Mouse (Mus musculus): ENCODE results near the gene Mast4. TPM values are rescaled to one million over a fixed set of nuclear protein-coding genes. Genes with fewer than 3 reads are reported as not detected.
"Not testable (repeated sequence)": the region's sequence is repeated elsewhere in the genome, so short reads cannot be mapped to it uniquely, and the experiment has no call there.

The Mast4 gene
- 25.1 and 31.8 TPM in 2 replicates for polyA plus RNA-seq (2015; fragmentation: Nextera tagmentation; extraction: Ambion mirVana)

GRCm38 (mm10) chr13:103334392-103334686, at the start of gene Mast4:
Gene Mast4, minus strand, starts transcription at chr13:103334497.
- Histone ChIP-seq H3K36me3 (no peaks in the 10 kb centered on the region), H3K4me1 (peaks cover 16% of the 10 kb centered on the region), H3K9me3 (no peaks in the 10 kb centered on the region), H3K27ac (no peak within 1 kb of the TSS), H3K27me3 (peaks cover 49% of the 10 kb centered on the region), H3K4me3 (peak within 1 kb of the TSS; percentile 69), H3K4me2 (peak within 1 kb of the TSS; percentile 97), H3K9ac (peak within 1 kb of the TSS; percentile 49)
- 1% methylated on average over 44 of the region's 44 CpGs for WGBS
- ATAC-seq (ENCODE audit: borderline replicate concordance, extremely low read depth, low FRiP score, low TSS enrichment): peak; percentile 98

GRCm38 (mm10) chr13:103374495-103374894, 40.2 kb upstream of the Mast4 start:
- 33% methylated on average over 1 of the region's 1 CpGs for WGBS

GRCm38 (mm10) chr13:103369194-103369593, 34.9 kb upstream of the Mast4 start:
- H3K4me1 ChIP-seq: no peaks in the 10 kb centered on the region
- no peaks in the 10 kb centered on the region for H3K27me3 ChIP-seq
- no peak overlapping the region for H3K27ac ChIP-seq
- no peaks in the 10 kb centered on the region for H3K36me3 ChIP-seq
- no peak overlapping the region for H3K4me2 ChIP-seq
- no peak overlapping the region for H3K9ac ChIP-seq
- WGBS: 69% methylated on average over 7 of the region's 7 CpGs
- ATAC-seq (ENCODE audit: borderline replicate concordance, extremely low read depth, low FRiP score, low TSS enrichment): no peak
- H3K4me3 ChIP-seq: no peak overlapping the region
- no peaks in the 10 kb centered on the region for H3K9me3 ChIP-seq

More at GRCm38 (mm10) chr13:103374495-103374894, 40.2 kb upstream of the Mast4 start:
- H3K4me1 ChIP-seq: no peaks in the 10 kb centered on the region
- H3K27me3 ChIP-seq: no peaks in the 10 kb centered on the region
- no peak overlapping the region for H3K4me3 ChIP-seq
- H3K36me3 ChIP-seq: no peaks in the 10 kb centered on the region
- H3K27ac ChIP-seq: no peak overlapping the region
- H3K9me3 ChIP-seq: no peaks in the 10 kb centered on the region
- no peak overlapping the region for H3K4me2 ChIP-seq
- no peak overlapping the region for H3K9ac ChIP-seq
- no peak for ATAC-seq (ENCODE audit: borderline replicate concordance, extremely low read depth, low FRiP score, low TSS enrichment)

GRCm38 (mm10) chr13:103363181-103363580, 28.9 kb upstream of the Mast4 start:
- 80% methylated on average over 10 of the region's 10 CpGs for WGBS
- no peaks in the 10 kb centered on the region for H3K27me3 ChIP-seq
- H3K36me3 ChIP-seq: no peaks in the 10 kb centered on the region
- H3K4me3 ChIP-seq: no peak overlapping the region
- H3K9ac ChIP-seq: no peak overlapping the region
- no peak overlapping the region for H3K27ac ChIP-seq
- no peaks in the 10 kb centered on the region for H3K9me3 ChIP-seq
- ATAC-seq (ENCODE audit: borderline replicate concordance, extremely low read depth, low FRiP score, low TSS enrichment): no peak
- no peaks in the 10 kb centered on the region for H3K4me1 ChIP-seq
- no peak overlapping the region for H3K4me2 ChIP-seq

- not testable (repeated sequence) for H3K9me3 ChIP-seq; H3K9ac ChIP-seq; H3K27ac ChIP-seq; H3K27me3 ChIP-seq; H3K36me3 ChIP-seq; H3K4me2 ChIP-seq; H3K4me1 ChIP-seq; ATAC-seq (ENCODE audit: borderline replicate concordance, extremely low read depth, low FRiP score, low TSS enrichment); H3K4me3 ChIP-seq
- 93% methylated on average over 16 of the region's 16 CpGs for WGBS
Measured at GRCm38 (mm10) chr13:103357415-103357814, 23.1 kb upstream of the Mast4 start.

GRCm38 (mm10) chr13:103356909-103357308, 22.6 kb upstream of the Mast4 start:
- H3K4me1 ChIP-seq; H3K27ac ChIP-seq; H3K27me3 ChIP-seq; H3K9ac ChIP-seq; H3K4me3 ChIP-seq; H3K36me3 ChIP-seq; H3K9me3 ChIP-seq; ATAC-seq (ENCODE audit: borderline replicate concordance, extremely low read depth, low FRiP score, low TSS enrichment); H3K4me2 ChIP-seq: not testable (repeated sequence)
- WGBS: 97% methylated on average over 5 of the region's 6 CpGs

GRCm38 (mm10) chr13:103354737-103355136, 20.4 kb upstream of the Mast4 start:
- WGBS: 67% methylated on average over 3 of the region's 3 CpGs
- no peak overlapping the region for H3K9ac ChIP-seq
- H3K4me2 ChIP-seq: no peak overlapping the region
- H3K36me3 ChIP-seq: no peaks in the 10 kb centered on the region
- no peak for ATAC-seq (ENCODE audit: borderline replicate concordance, extremely low read depth, low FRiP score, low TSS enrichment)
- H3K27ac ChIP-seq: no peak overlapping the region
- H3K4me3 ChIP-seq: no peak overlapping the region
- H3K27me3 ChIP-seq: no peaks in the 10 kb centered on the region
- H3K4me1 ChIP-seq: no peaks in the 10 kb centered on the region
- H3K9me3 ChIP-seq: no peaks in the 10 kb centered on the region

- Histone ChIP-seq H3K9ac (no peak overlapping the region), H3K27me3 (no peaks in the 10 kb centered on the region), H3K27ac (no peak overlapping the region), H3K4me1 (no peaks in the 10 kb centered on the region), H3K4me3 (no peak overlapping the region), H3K9me3 (no peaks in the 10 kb centered on the region), H3K36me3 (no peaks in the 10 kb centered on the region), H3K4me2 (no peak overlapping the region)
- no peak for ATAC-seq (ENCODE audit: borderline replicate concordance, extremely low read depth, low FRiP score, low TSS enrichment)
- WGBS: 91% methylated on average over 8 of the region's 8 CpGs
Measured at GRCm38 (mm10) chr13:103344749-103345148, 10.5 kb upstream of the Mast4 start.

GRCm38 (mm10) chr13:103344006-103344720, 9.9 kb upstream of the Mast4 start:
- WGBS: 77% methylated on average over 8 of the region's 8 CpGs

GRCm38 (mm10) chr13:103341031-103341430, 6.7 kb upstream of the Mast4 start:
- WGBS: 80% methylated on average over 4 of the region's 4 CpGs
- no peaks in the 10 kb centered on the region for H3K36me3 ChIP-seq

More at GRCm38 (mm10) chr13:103344006-103344720, 9.9 kb upstream of the Mast4 start:
- Histone ChIP-seq H3K4me3 (no peak overlapping the region), H3K9me3 (no peaks in the 10 kb centered on the region), H3K27me3 (no peaks in the 10 kb centered on the region), H3K9ac (no peak overlapping the region), H3K27ac (no peak overlapping the region), H3K36me3 (no peaks in the 10 kb centered on the region), H3K4me1 (no peaks in the 10 kb centered on the region), H3K4me2 (no peak overlapping the region)
- no peak for ATAC-seq (ENCODE audit: borderline replicate concordance, extremely low read depth, low FRiP score, low TSS enrichment)

GRCm38 (mm10) chr13:103338616-103339015, 4.3 kb upstream of the Mast4 start:
- Histone ChIP-seq H3K4me1 (peaks cover 10% of the 10 kb centered on the region), H3K9ac (no peak overlapping the region), H3K4me3 (no peak overlapping the region), H3K9me3 (no peaks in the 10 kb centered on the region), H3K27me3 (peaks cover 24% of the 10 kb centered on the region), H3K36me3 (no peaks in the 10 kb centered on the region), H3K27ac (no peak overlapping the region), H3K4me2 (no peak overlapping the region)
- WGBS: 75% methylated on average over 2 of the region's 2 CpGs
- ATAC-seq (ENCODE audit: borderline replicate concordance, extremely low read depth, low FRiP score, low TSS enrichment): no peak

More at GRCm38 (mm10) chr13:103341031-103341430, 6.7 kb upstream of the Mast4 start:
- no peak for ATAC-seq (ENCODE audit: borderline replicate concordance, extremely low read depth, low FRiP score, low TSS enrichment)
- Histone ChIP-seq H3K9me3 (no peaks in the 10 kb centered on the region), H3K4me1 (no peaks in the 10 kb centered on the region), H3K27ac (no peak overlapping the region), H3K9ac (no peak overlapping the region), H3K27me3 (peaks cover 3% of the 10 kb centered on the region), H3K4me2 (no peak overlapping the region), H3K4me3 (no peak overlapping the region)

GRCm38 (mm10) chr13:103336237-103336636, 1.9 kb upstream of the Mast4 start:
- H3K27me3 ChIP-seq: peaks cover 47% of the 10 kb centered on the region
- no peaks in the 10 kb centered on the region for H3K36me3 ChIP-seq
- ATAC-seq (ENCODE audit: borderline replicate concordance, extremely low read depth, low FRiP score, low TSS enrichment): no peak
- no peaks in the 10 kb centered on the region for H3K9me3 ChIP-seq
- 45% methylated on average over 5 of the region's 5 CpGs for whole genome bisulfite sequencing
- no peak overlapping the region for H3K4me3 ChIP-seq
- H3K4me1 ChIP-seq: peaks cover 16% of the 10 kb centered on the region
- no peak overlapping the region for H3K9ac ChIP-seq
- no peak overlapping the region for H3K4me2 ChIP-seq
- H3K27ac ChIP-seq: no peak overlapping the region
